Mouse (Mus musculus) megakaryocyte, adult 5-6 weeks (primary cell): ENCODE results near the gene Neurod4. TPM values are rescaled to one million over a fixed set of nuclear protein-coding genes. Genes with fewer than 3 reads are reported as not detected.
"Not testable (repeated sequence)": the region's sequence is repeated elsewhere in the genome, so short reads cannot be mapped to it uniquely, and the experiment has no call there.

Experiments
- ATAC-seq: 2 replicates; pipeline ENCODE4 v1.8.0; 2016; ENCODE audit warnings: mild to moderate bottlenecking, inconsistent platforms; ENCODE audit not compliant: poor library complexity, severe bottlenecking
- total RNA-seq, 2 experiments: library from RNA; stranded (forward) in 1 of 2; stranded (reverse) in 1 of 2; fragments of 153-499, 151-499 nt in 1 of 2; fragments of 221-1000, 200-1000 nt in 1 of 2; gene quantifications; 2 replicates each; pipeline versions ENCODE4 v1.2.3 to v1.2.4; 2015 to 2017

Neurod4 gene
- total RNA-seq (2015), result not detected in 2 replicates
- total RNA-seq (2017), result not detected in 2 replicates

DNA sequence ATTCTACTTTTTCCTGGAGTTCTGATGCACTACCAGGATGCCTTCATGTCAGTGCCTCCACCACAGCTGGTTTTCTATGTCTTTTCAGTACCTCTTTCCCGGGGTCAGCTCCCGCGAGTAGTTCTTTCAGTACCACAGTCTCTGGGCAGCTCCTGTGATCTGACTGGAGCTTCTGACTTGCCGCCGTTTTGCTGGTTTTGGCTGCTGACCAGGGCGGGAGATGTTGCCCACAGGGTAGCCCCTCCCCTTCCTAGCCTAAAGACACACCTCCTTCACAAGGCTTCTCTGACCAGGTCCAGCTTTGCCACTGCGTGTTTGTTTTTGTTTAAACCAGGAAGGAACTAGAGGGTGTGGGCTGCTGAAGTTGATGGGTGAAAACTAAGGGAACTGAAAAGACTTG lies at the start of gene Neurod4:
Gene Neurod4 (minus strand): TSS at position 175 of the 400 bp plus-strand sequence.
- ATAC-seq, result peak; percentile 74

DNA sequence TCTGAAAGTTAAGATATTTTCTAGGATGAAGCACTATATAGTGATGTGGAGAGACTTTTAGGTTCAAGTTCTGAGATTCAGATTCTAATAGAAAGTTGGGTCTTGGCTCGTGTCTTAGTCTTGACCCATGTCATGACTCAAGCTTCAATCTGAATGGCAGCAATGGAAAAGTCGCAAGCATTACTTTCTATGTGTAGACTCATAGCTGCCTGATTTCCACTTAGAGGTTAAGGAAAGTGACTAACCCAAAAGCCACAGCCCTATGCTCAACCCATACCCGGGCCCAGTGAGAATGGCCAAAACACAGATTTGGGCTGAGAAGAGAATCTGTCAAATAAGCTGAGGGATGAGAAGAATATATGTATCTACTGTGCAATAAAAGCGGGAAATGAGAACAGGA lies 44.2 kb upstream of the Neurod4 start:
- ATAC-seq, result no peak

DNA sequence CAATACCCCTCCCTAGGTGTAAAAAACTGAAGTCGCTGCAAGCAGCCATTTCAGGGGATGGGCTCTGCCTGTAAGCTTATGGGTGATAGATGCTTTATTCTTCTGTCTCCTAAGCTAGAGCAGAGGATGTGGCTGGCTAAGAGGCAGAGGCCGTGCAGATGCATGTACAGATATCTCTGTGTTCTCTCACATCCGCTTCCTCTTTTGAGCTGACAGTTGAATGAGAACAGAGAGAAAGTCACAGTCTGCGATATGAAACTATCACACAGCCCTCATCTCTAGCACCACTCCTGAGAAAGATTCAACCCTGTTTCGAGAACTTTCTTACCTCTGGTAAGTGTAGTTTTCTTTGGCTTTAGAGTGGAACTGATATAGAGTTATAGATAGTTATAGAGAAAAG lies 42.6 kb upstream of the Neurod4 start, which contains the start of gene Tespa1:
Gene Tespa1 (plus strand): TSS at position 234 of the 400 bp plus-strand sequence.
- ATAC-seq, result peak; percentile 86

DNA sequence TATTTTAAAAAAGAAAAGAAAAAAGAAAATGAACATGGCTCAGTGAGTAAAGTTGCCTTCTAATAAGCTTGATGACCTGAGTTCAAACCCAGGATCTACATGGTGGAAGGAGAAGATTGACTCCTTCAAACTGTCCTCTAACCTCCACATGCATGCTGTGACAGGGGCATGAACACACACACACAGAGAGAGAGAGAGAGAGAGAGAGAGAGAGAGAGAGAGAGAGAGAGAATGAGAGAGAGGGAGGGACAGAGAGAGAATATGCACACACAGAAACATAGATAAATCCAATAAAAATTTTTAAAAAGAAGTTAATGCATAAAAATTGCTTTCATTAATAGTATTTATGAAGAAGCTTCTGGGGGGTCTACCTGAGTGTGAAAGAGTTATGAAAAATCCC lies 42.0 kb upstream of the Neurod4 start:
- ATAC-seq, result no peak

DNA sequence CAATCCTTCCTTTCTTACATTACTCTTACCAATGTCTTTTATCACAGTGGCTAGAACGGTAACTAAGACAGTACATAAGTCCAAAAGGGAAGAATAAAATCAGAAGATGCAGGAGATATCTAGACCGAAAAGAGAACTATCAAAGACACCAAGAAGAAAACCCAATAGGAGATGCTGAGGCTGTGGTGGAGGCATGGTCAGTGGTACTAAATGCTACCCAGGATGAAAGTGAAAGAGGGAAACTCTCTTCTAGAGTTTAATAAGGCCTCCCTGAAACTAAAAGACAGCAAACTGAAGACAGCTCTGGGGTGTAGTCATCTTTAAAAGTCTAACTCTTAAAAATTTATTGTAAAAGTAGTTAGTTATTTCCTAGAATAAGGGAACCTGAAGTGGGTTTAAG lies 40.7 kb upstream of the Neurod4 start:
- ATAC-seq, result peak; percentile 37

DNA sequence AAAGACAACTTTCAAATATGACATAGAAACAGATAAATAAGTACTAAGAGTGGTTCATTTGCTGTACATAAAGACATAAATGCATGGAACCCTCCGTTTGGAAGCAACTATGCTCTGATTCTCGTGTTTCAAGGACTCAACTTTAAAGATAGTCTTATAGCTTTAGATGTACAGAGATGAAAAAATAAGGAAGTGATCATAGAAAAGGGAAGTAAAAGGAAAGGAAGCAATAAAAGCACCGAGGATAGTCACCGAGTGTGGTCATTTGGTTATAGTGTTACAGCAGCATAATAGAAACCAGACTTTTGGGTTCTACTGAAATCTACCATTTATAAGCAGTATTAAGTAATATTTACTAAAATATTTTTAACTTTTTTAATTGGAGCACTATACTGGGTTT lies 38.7 kb upstream of the Neurod4 start:
- peak; percentile 71 for ATAC-seq

DNA sequence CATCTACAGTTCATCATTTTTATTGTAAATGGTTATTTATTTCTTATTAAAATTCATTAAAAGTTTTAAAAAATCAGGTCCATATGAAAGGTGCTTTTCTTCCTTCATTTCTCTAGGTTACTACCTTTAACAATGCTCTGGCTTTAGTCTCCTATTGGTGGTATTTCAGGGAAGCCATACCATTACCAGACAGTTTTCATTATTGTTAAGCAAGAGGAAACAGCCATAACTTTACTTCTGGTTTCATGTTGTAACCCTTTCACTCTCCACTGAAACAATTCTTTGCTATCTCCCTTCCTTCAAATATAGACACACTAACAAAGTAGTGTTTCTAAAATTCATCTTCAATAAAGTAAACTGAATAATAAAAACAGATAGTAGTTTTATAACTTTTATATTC lies 35.8 kb upstream of the Neurod4 start:
- ATAC-seq, result peak; percentile 46

DNA sequence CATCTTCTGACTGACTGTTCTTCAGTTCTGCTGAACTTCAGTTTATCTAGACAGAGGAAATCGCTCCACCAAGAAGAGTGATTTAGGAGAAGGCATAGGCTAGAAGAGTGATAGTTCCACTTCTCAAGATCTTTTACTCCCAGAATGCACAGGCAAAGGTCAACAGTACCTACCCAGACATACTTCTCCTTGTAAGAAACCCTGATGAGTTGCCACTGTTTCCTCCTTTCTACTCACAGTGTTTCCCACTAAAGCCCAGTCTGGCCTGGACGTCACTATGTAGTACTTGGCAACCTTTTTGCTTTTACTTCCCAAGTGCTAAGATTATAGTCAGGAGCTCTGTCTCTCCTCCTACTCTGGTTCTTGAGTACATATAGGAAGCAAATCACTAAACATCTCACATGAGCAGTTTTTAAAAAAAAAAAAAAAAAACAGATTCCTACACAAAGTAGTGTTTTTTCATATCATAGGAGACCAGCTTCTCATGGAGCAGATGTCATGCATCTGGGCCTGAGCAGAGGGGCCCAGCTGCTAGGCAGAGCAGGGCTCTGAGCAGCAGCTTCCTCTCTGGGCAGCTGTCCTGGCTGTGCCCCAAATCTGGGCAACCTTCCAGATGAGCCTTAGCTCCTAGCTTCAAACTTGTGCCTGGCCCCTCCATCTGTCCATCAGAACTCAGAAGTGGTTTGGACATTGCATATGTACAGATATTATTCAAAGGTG lies 34.2 kb upstream of the Neurod4 start:
- ATAC-seq, result peak; percentile 50

DNA sequence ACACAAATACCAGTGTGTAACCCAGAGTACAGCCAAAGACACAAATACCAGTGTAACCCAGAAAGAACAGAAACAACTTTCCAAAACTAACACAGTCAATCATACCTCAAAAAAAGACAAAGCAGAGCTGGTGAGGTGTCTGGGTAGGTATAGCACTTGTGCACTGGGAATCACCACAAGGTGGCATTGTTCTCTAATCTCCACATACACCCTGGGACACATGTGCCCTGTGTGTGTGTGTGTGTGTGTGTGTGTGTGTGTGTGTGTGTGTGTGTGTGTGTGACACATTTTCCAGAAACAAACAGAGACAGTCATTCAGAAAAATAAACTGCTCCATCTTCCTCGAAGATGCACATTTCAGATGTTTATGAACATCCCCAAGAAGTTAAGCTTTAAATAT lies 33.5 kb upstream of the Neurod4 start:
- ATAC-seq, result peak; percentile 72

DNA sequence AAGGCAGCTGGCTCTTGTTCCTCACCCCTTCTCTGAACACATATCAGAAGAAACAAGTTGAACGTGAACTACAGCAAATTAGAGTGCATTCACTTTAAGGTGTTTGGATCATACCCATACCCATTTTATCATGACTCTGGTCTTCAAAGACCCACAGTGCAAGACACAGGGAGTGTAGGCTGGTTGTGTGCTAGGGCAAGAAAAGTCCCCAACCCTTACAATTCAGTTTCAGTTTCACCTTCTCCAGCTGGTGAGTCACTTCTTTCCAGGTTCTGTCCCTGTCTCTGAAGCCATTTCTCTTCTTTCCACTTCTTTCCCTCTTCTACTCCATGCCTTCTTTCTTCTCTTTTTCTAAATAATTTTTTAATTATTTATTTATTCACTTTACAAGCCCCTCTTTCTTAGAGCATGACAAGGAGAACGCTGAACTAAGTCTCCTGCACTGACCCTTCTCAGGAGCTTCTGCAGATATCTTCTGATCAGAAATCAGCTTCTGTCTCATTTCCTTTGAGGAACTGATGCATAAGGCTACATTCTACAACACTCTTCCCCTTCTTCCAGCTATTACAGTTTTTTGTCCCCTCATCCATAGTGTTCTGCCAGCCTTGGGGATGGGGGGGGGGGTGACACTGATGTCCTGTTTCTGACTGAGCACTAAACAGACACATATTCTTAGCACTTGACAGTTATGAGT lies 31.6 kb upstream of the Neurod4 start:
- ATAC-seq, result peak; percentile 39; the same call in 1 of the 2 replicates

DNA sequence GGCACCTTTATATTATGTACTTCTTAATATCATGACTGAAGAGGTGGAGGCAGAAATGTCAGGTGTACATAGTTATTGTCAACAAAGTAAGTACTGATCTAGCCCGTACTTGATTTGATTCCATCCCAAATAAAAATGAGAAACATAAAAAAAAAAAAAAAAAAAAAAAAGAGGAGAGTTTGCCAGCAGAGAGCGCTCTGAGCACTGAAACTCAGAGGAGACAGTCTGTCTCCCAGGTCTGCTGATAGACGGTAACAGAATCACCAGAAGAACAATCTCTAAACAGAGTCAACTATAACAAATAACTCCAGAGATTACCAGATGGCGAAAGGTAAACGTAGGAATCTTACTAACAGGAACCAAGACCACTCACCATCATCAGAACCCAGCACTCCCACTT lies 24.1 kb upstream of the Neurod4 start:
- ATAC-seq, result not testable (repeated sequence)

DNA sequence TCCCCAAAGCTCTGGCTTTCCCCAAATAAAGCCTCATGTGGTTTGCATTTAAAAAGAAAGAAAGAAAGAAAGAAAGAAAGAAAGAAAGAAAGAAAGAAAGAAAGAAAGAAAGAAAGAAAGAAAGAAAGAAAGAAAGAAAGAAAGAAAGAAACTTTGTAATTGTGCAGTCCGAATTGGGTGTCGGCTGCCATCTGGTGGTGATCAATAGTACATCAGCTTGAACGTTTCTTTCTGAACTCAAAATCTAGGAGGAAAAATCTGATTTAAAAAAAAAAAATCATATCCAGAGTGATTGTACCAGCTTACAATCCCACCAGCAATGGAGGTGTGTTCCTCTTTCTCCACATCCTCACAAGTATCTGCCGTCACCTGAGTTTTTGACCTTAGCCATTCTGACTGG lies 18.7 kb upstream of the Neurod4 start:
- peak; percentile 73 for ATAC-seq

DNA sequence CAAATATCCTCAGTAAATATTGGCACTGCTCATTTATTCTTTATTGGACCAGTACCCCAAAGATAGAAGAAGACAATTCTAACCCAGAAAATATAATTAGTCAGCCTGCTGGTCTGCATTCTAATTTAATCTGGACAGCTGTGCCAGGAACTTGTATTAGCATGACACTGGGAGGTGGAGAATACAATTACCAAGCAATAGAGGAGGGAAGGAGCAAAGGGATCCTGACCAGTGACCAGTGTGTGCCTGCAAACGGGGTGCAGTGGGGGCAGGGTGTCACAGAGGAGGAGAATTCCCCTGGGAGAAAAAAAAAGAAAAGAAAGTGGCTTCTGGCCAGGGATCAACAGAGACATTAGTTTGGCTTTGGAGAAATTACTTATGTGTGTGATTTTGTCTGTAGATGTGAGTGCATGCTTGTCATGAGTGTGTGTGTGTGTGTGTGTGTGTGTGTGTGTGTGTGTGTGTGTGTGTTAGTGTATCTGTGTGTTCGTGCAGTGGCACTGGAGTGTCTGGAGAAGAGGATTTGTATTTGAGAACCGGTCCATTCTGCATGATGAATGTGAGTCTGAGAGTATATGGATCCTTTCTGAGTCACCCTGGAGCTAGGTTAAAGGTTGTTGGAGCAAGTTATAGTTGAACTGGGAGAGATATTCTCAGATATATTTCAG lies 13.8 kb upstream of the Neurod4 start:
- ATAC-seq, result no peak

DNA sequence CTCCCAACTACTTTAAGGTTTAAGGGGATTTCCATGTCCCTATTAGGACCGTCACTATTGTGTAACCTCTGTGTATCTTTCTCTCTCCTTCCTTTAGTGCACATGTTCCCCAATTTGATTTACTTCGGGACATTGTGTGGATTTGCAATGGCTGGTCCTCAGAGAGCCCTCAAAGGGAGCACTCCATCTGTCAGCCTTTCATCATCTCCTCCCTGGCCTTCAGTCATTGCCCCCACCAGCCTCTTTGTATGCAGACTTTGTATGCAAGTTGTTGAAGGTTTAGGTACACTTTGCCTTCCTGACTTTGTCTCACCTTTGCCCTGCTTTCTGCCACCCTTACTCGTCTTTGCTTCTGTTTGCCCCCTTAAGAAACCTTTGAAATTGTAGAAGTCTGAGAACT lies 8.0 kb upstream of the Neurod4 start:
- no peak for ATAC-seq

DNA sequence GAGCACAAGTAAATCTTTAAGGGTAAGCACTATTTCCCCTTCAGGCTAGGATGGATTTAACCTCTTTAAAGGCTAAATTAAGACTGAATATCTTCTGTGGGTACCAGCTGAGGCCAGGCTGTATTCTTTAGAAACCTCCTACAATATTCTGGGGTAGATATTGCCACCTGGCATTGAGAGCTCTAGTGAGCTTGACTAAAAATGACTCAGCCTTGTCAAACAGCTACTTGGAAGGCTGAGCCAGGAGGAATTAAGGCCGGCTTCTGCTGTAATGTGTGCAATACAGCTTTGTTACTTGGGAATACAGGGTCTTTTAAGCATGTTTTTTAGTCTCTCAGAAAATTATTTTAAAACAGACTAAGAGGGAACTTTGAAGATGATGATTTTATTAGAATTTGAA lies 7.2 kb upstream of the Neurod4 start:
- ATAC-seq, result no peak

DNA sequence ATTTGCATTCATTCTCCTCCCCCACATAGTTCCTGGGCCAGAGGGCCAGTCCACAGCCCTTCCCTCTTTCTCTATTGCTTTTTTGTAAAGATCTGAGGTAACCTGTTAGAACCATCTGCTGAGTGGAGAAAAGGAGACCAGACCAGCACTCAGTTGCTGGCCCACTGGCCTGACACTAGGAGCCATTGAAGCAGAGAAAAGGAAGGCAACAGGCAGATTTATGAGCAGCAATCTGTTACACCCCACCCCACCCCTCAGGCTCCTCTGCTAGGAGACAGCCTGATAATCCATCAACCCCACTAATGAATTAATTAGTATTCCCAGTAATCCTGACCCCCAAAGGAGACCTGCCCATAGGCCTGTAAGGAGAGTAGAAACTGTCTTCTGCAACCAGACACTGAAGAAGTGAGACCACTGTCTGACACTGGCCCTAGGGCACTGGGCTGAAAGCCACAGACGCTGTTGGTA lies 2.0 kb upstream of the Neurod4 start:
- no peak for ATAC-seq

DNA sequence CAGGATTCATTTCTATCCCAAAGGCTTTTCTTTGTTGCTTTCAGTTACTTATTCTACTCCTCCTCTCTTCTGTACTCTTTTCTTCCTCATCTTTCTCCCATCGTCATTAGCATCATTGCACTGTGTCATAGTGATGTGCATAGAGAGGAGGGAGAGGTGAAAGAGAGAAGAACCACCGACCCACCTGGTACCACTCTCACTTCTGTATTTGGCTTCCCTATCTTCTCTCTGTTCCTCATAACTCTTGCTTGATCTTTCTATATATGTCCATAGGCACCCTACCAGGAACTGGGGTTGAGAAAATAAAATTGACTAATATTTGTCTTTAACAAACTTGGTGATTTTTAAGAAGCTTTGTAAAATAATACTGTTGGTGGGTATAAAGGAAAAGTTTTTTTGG lies 3.5 kb downstream of the Neurod4 start:
- peak; percentile 29; the same call in 1 of the 2 replicates for ATAC-seq

DNA sequence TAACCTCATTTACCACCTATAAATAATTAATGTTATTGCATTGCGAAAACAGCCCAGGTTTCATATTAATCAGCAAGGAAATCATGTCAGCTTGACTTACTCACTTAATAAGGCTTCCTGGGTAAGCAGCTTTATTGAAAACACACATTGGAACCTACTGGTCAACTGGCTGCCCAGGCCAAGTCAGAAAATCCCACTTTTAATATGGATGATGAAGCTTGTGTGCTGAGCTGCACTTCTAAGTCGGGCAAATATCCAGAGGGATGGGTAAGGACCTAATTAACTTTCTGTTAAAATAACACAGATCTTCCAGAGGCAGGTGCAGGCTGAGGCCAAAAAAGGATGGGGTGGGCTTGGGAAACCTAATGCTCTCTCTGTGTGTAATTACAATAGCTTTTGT lies 4.3 kb downstream of the Neurod4 start:
- ATAC-seq, result no peak

DNA sequence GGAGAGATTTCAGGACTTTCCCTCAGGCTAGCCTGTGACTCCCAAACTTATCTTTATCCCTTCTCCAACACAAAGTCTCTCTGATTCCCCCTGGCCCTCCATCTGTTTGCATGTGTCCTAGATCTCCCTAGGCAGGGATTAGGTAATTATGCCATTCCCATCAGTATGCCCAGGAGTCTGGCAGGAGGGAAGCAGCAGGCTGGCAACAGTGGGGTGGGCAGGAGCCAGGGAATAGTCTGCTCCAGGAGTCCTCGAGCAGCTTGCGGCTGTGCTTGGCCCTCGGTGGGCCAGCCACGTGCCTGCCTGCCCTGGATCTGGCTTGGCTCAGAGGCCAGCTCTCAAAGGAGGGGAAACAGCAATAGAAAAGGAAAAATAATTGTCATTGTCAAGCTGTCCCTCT lies 16.8 kb downstream of the Neurod4 start:
- ATAC-seq, result 0 out of 2 replicates have a peak, but pooled peaks have one; percentile 18

DNA sequence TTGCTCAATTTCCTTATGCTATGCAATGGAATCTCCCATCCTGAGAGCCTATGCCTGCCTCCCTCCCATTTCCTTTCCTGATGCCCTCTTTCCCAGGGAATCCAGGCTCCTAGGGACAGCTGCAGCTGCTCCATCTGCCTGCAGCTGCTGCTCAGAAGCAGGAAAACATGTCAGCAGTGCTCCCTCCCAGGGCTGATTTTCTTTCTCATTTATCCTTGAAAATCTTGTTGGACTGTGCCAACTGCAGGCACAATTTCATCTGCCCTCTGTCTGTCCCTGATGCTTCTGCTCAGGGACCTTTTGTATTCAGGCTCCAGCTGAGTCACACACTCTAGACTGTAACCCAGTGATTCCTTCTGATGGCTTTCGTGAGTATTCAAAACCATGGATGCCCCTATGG lies 20.6 kb downstream of the Neurod4 start:
- no peak for ATAC-seq

DNA sequence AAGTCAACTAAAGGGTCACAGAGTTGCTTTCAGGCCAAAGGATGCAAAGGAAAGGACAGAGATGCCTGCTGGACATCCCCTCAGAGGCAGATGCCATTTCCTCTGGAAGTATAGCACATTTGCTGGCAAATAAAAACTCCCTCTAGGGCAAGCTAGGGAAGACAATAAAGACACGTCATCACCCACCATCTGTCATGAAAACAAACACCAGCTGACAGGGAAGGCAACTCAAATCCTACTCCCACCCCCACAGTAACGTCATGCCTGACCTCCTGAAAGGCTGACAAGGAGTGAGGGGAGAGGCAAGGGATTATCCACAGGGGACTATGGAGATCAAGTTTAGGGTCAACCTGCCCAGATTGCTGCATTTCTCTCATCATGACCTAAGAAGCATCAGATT lies 35.8 kb downstream of the Neurod4 start:
- ATAC-seq, result no peak
